Mouse (Mus musculus) lung, postnatal 0 days (tissue): ENCODE measurements around the gene Sult1c1. TPM values are rescaled to one million over a fixed set of nuclear protein-coding genes. Genes with fewer than 3 reads are reported as not detected.
A peak's percentile ranks its signal among the peaks of the same experiment; 100 is the strongest.
"Not testable (repeated sequence)": the region's sequence is repeated elsewhere in the genome, so short reads cannot be mapped to it uniquely, and the experiment has no call there.

ENCODE experiments used
- ATAC-seq: fragments of 200-750 bp; cut with Nextera tagmentation; 2 replicates; pipeline ENCODE4 v1.8.0; 2017; ENCODE audit warnings: moderate library complexity
- DNase-seq: peaks from one replicate; pipeline ENCODE4 v3.0.0-alpha.2; 2016; ENCODE audit warnings: low spot score
- H3K27ac ChIP-seq: fragments of 300-500 bp; sonication (generic); 2 replicates; pipeline ENCODE4 v1.5.1; 2014; ENCODE audit warnings: antibody characterized with exemption, mild to moderate bottlenecking, low read length, mixed read lengths
- H3K27me3 ChIP-seq: fragments of 300-500 bp; sonication (generic); replicated peaks from 2 replicates; pipeline ENCODE4 v1.6.1; 2014; ENCODE audit warnings: low read length, mixed read lengths; ENCODE audit not compliant: insufficient read depth
- H3K36me3 ChIP-seq: fragments of 300-500 bp; sonication (generic); 2 replicates; pipeline ENCODE4 v1.6.1; 2014; ENCODE audit warnings: low read length, mixed read lengths; ENCODE audit not compliant: insufficient read depth
- H3K4me1 ChIP-seq: fragments of 300-500 bp; sonication (generic); 2 replicates; pipeline ENCODE4 v1.6.1; 2014; ENCODE audit warnings: antibody characterized with exemption, low read depth, low read length, mixed read lengths; ENCODE audit not compliant: insufficient read depth
- H3K4me2 ChIP-seq: fragments of 300-500 bp; sonication (generic); replicated peaks from 2 replicates; pipeline ENCODE4 v1.6.1; 2014; ENCODE audit warnings: low read depth, mild to moderate bottlenecking, low read length, moderate library complexity, mixed read lengths
- H3K4me3 ChIP-seq: fragments of 300-500 bp; sonication (generic); 2 replicates; pipeline ENCODE4 v1.5.1; 2014; ENCODE audit warnings: low read depth, low read length
- H3K9ac ChIP-seq: fragments of 300-500 bp; sonication (generic); replicated peaks from 2 replicates; pipeline ENCODE4 v1.6.1; 2014; ENCODE audit warnings: low read depth, mild to moderate bottlenecking
- H3K9me3 ChIP-seq: fragments of 300-500 bp; sonication (generic); 2 replicates; pipeline ENCODE4 v1.6.1; 2016; ENCODE audit warnings: low read length, mixed read lengths
- CTCF ChIP-seq: IDR thresholded peaks from 2 replicates; pipeline ENCODE4 v1.5.1; 2016; ENCODE audit warnings: antibody characterized with exemption, mild to moderate bottlenecking
- EP300 ChIP-seq: IDR thresholded peaks from 2 replicates; pipeline ENCODE4 v1.6.1; 2016; ENCODE audit warnings: antibody characterized with exemption, mild to moderate bottlenecking, control low read depth
- WGBS: fragments of 180-500 bp; shearing (Covaris S2); extraction: QIAGEN DNeasy Blood & Tissue Kit; methylation state at CpG from one replicate; pipeline ENCODE4 v1.1.7; 2014; 5-methylcytosine and 5-hydroxymethylcytosine counted together
- polyA plus RNA-seq: library from polyadenylated mRNA; unstranded; fragments of >200 nt; fragmentation: Nextera tagmentation; extraction: Ambion mirVana; gene quantifications from 2 replicates; pipeline ENCODE4 v1.2.1, GENCODE M21; 2015

The Sult1c1 gene
- polyA plus RNA-seq: not detected in 2 replicates

DNA sequence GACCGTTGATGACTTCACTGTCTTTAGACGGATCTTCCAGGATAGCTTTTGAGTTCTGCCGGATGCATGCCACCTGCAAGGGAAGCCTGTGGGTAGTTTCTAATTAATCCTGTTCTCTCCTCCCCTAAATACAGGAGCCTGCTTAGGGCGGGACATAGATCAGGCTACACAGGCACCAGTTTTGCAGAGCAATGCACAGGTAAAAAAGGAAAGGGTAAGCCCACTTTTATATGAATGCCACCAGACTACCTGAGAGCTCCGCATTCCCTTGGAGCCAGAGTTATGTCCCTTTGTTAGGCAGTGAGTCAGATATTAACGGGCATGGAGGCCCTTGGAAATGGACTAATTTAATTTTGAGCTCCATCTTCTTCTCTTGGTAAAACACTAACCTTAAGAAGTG, at the start of gene Sult1c1:
Sult1c1 (minus strand) TSS at position 101 of the 400 bp plus-strand sequence.
- DNase-seq (no peak), ATAC-seq (no peak)
- H3K4me2 ChIP-seq: no peak within 1 kb of the TSS
- no peak within 1 kb of the TSS for H3K9ac ChIP-seq
- TF ChIP-seq CTCF (no peak), EP300 (no peak)
- H3K4me3 ChIP-seq: no peak within 1 kb of the TSS
- H3K27ac ChIP-seq: no peak within 1 kb of the TSS
- H3K9me3 ChIP-seq: no peaks in the 10 kb centered on the region
- no peaks in the 10 kb centered on the region for H3K4me1 ChIP-seq
- 85% methylated on average over 6 of the region's 6 CpGs for WGBS
- no peaks in the 10 kb centered on the region for H3K27me3 ChIP-seq
- no peaks in the 10 kb centered on the region for H3K36me3 ChIP-seq

DNA sequence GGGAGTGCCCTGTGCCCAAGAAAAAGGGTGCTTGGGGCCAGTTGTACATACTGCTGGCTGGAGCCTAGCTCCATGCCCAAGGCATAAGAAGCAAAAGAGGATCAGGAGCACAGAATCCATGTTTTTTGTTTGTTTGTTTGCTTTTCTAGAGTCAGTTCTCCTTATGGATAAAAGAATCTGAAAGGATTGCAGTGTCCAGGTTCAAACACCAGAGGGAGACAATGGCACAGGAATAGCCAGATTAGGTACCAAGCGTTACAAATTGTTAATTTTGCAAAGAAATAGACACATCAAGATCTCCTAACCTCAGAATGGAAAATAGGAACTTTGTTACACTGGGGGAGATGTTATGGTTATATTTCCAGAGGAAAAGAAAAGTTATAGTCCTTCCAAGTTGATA, 23.7 kb upstream of the Sult1c1 start:
- Histone ChIP-seq H3K4me3 (no peak overlapping the region), H3K27me3 (no peaks in the 10 kb centered on the region), H3K27ac (no peak overlapping the region), H3K9ac (no peak overlapping the region), H3K36me3 (no peaks in the 10 kb centered on the region), H3K4me2 (no peak overlapping the region), H3K9me3 (no peaks in the 10 kb centered on the region), H3K4me1 (no peaks in the 10 kb centered on the region)
- TF ChIP-seq EP300 (no peak), CTCF (peak; percentile 61)
- 13% methylated on average over 1 of the region's 1 CpGs for WGBS
- no peak for ATAC-seq
- peak; percentile 10 for DNase-seq

DNA sequence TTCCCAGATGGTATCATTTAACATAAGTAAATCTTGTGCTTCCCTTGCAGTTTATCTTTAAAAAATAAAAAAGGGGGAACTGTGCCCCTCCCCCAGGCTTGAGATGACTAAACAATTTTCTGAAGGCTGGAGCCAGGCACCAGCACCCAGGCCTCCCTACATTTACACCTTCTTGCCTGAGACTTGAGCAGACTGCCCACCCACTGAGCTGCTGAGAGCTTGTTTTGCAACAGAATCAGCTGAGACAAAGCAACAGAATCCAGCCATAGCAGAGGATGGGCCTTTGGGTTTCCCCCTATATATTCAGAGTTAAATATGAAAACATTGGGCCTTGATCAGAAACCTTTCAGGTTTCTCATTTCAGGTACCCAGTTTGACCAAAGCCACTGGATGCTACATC, 20.7 kb upstream of the Sult1c1 start:
- Histone ChIP-seq H3K4me1 (no peaks in the 10 kb centered on the region), H3K4me3 (no peak overlapping the region), H3K9ac (no peak overlapping the region), H3K4me2 (no peak overlapping the region), H3K9me3 (no peaks in the 10 kb centered on the region), H3K27me3 (no peaks in the 10 kb centered on the region), H3K27ac (no peak overlapping the region), H3K36me3 (no peaks in the 10 kb centered on the region)
- no peak for ATAC-seq
- TF ChIP-seq EP300 (no peak), CTCF (no peak)
- no peak for DNase-seq

DNA sequence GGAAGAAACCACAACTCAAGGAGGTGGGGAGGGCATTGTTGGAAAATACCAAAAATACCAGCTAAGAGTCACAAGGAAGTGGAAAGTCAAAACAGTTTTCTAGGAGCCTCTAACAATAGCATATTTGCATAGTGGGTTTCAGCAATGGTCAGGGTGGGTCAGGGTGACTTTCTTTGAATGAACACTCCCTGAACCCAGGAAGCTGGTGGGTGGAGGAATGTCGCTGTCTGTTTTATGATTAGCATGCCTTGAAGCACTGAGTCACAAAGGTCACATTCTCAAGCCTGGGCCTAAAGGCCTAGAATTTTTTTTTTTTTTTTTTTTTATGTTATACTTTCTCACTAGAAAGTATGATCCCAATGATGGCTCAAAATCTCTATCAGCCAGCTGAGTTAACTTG, 20.1 kb upstream of the Sult1c1 start:
- not testable (repeated sequence) for H3K4me2 ChIP-seq, H3K9ac ChIP-seq, H3K4me1 ChIP-seq, H3K9me3 ChIP-seq, H3K27me3 ChIP-seq, H3K36me3 ChIP-seq, ATAC-seq, H3K27ac ChIP-seq, DNase-seq, H3K4me3 ChIP-seq
- 53% methylated on average over 1 of the region's 1 CpGs for WGBS

DNA sequence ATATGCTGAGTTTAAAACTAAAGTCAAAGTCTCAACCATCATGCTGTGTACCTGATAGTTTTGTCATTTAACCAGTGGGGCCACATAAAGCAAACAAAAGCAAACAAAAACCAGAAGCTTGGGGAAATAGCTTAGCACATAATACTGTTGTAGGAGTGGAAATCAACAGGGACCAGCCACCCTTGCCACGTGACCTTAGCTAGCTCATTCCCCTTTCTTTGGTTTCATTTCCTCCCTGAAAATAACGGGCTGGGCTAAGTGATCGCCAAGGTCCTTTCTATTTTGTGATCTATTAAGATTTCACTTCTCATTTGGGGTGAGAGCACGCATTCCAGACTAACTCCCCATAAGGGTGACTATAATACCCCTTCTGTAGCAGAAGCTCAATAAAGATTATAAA, 13.0 kb upstream of the Sult1c1 start:
- Histone ChIP-seq H3K4me1 (no peaks in the 10 kb centered on the region), H3K4me3 (no peak overlapping the region), H3K4me2 (no peak overlapping the region), H3K27me3 (no peaks in the 10 kb centered on the region), H3K36me3 (no peaks in the 10 kb centered on the region), H3K9me3 (no peaks in the 10 kb centered on the region), H3K27ac (no peak overlapping the region), H3K9ac (no peak overlapping the region)
- ATAC-seq: no peak
- no peak for DNase-seq
- TF ChIP-seq EP300 (no peak), CTCF (no peak)
- 71% methylated on average over 4 of the region's 4 CpGs for WGBS

DNA sequence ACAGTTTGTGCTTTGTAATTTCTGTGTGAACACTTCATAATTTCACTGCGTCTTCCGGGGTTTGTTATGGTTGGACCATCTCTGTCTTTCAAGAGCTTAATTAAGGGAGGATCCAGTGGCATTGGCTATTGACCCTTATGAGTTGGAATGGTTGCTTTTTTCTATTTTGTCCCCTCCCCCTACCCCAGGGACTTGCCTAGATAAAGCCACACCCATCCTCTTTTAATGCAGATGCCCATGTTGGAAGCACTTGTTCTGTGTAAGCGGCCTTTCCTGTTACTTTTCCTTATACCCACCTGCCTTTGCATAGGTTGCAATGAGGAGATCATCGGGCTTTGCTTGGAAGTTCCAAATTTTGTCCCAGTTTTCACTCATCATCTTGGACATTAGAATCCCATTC, 16.9 kb downstream of the Sult1c1 start:
- Histone ChIP-seq H3K27me3 (no peaks in the 10 kb centered on the region), H3K9ac (no peak overlapping the region), H3K4me2 (no peak overlapping the region), H3K36me3 (no peaks in the 10 kb centered on the region), H3K4me1 (no peaks in the 10 kb centered on the region), H3K27ac (no peak overlapping the region), H3K4me3 (no peak overlapping the region), H3K9me3 (no peaks in the 10 kb centered on the region)
- no peak for DNase-seq
- 81% methylated on average over 4 of the region's 4 CpGs for WGBS
- ATAC-seq: no peak
- TF ChIP-seq EP300: no peak
- no peak for TF ChIP-seq CTCF

DNA sequence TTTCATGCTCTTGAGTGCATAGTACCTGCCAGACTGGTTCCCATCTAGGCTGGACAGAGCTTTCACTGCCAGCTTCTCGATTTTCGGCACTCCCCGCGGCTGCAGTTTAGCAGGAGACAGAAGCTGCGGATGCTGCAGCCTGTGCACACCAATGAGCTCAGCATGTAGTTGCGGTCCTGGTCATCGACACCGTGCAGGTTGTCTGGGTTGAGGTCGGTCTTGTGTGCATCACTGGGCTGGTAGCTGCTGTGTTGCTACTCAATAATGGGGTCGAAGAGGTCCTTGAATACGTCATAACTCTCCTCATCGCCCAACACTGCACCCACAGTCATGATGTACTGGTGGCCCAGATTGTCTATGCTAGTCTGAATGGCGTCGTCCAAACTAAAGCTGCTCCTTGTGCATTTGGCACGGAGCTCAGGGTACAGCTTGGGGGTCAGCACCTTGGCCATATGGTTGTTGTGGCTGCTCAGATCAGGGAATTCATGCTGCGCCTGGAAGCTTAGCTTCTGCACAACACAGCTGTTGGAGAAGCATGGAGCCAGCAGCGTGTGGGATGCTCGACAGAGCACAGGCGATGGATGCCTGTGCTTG, 48.8 kb downstream of the Sult1c1 start:
- H3K27me3 ChIP-seq: no peaks in the 10 kb centered on the region
- no peak overlapping the region for H3K9ac ChIP-seq
- ATAC-seq (no peak), DNase-seq (no peak)
- no peak overlapping the region for H3K4me3 ChIP-seq
- H3K4me1 ChIP-seq: no peaks in the 10 kb centered on the region
- no peak overlapping the region for H3K27ac ChIP-seq
- no peaks in the 10 kb centered on the region for H3K9me3 ChIP-seq
- H3K4me2 ChIP-seq: no peak overlapping the region
- 85% methylated on average over 19 of the region's 19 CpGs for WGBS
- H3K36me3 ChIP-seq: no peaks in the 10 kb centered on the region
- TF ChIP-seq EP300 (no peak), CTCF (no peak)
